Mouse (Mus musculus) R1 (cell line): ENCODE results near the gene Btaf1.
"Not testable (repeated sequence)": the region's sequence is repeated elsewhere in the genome, so short reads cannot be mapped to it uniquely, and the experiment has no call there.

Experiments
- DNase-seq: peaks from one replicate; pipeline ENCODE4 v3.0.0-alpha.2; 2018; ENCODE audit warnings: low read depth, low spot score

Btaf1 gene

GRCm38 (mm10) chr19:36922015-36922414 is 3.9 kb upstream of the Btaf1 start:
- DNase-seq, result peak; percentile 48

GRCm38 (mm10) chr19:36922936-36923335 is 2.9 kb upstream of the Btaf1 start:
- DNase-seq, result no peak

- DNase-seq, result no peak
These were observed 816 bp downstream of the Btaf1 start for GRCm38 (mm10) chr19:36926553-36927236.

- no peak for DNase-seq
These were observed 2.0 kb downstream of the Btaf1 start for GRCm38 (mm10) chr19:36927800-36928361.

- DNase-seq, result no peak
These were observed 3.9 kb downstream of the Btaf1 start for GRCm38 (mm10) chr19:36929816-36930215.

GRCm38 (mm10) chr19:36932097-36932496 is 6.2 kb downstream of the Btaf1 start:
- no peak for DNase-seq

- DNase-seq, result no peak
These were observed 6.7 kb downstream of the Btaf1 start for GRCm38 (mm10) chr19:36932613-36933012.

GRCm38 (mm10) chr19:36936285-36936684 is 10.4 kb downstream of the Btaf1 start:
- no peak for DNase-seq

- no peak for DNase-seq
These were observed 12.1 kb downstream of the Btaf1 start for GRCm38 (mm10) chr19:36938008-36938407.

GRCm38 (mm10) chr19:36940064-36940463 is 14.2 kb downstream of the Btaf1 start:
- peak; percentile 33 for DNase-seq

GRCm38 (mm10) chr19:36953637-36954206 is 27.8 kb downstream of the Btaf1 start:
- no peak for DNase-seq

- DNase-seq, result no peak
These were observed 32.5 kb downstream of the Btaf1 start for GRCm38 (mm10) chr19:36958331-36958730.

GRCm38 (mm10) chr19:36961320-36961719 is 35.4 kb downstream of the Btaf1 start:
- DNase-seq, result no peak

GRCm38 (mm10) chr19:36962544-36963260 is 36.8 kb downstream of the Btaf1 start:
- DNase-seq, result not testable (repeated sequence)

GRCm38 (mm10) chr19:37004557-37004956 is 78.7 kb downstream of the Btaf1 start:
- DNase-seq, result peak; percentile 20

- no peak for DNase-seq
These were observed 84.0 kb downstream of the Btaf1 start for GRCm38 (mm10) chr19:37009878-37010281.

- peak; percentile 92 for DNase-seq
These were observed 87.6 kb downstream of the Btaf1 start for GRCm38 (mm10) chr19:37013461-37013860.

- peak; percentile 17 for DNase-seq
These were observed 88.5 kb downstream of the Btaf1 start for GRCm38 (mm10) chr19:37014173-37014939.

GRCm38 (mm10) chr19:37016890-37017289 is 91.0 kb downstream of the Btaf1 start:
- DNase-seq, result peak; percentile 40

GRCm38 (mm10) chr19:37018411-37018810 is 92.5 kb downstream of the Btaf1 start:
- peak; percentile 93 for DNase-seq

GRCm38 (mm10) chr19:37018931-37019330 is 93.1 kb downstream of the Btaf1 start:
- peak; percentile 57 for DNase-seq

GRCm38 (mm10) chr19:37020531-37020930 is 94.7 kb downstream of the Btaf1 start:
- DNase-seq, result no peak
